Mouse (Mus musculus) layer of hippocampus, adult 2 months (tissue): ENCODE measurements around the gene Slc1a2. TPM values are rescaled to one million over a fixed set of nuclear protein-coding genes. Genes with fewer than 3 reads are reported as not detected.

ENCODE experiments used
- DNase-seq, 2 experiments: peaks; one replicate each; pipeline ENCODE4 v3.0.0; 2022; ENCODE audit warnings: low spot score in 2 of 2
- H3K27ac ChIP-seq: fragments of 200-600 bp; 2 replicates; pipeline ENCODE4 v1.8.1; 2022
- H3K4me3 ChIP-seq: fragments of 200-600 bp; 2 replicates; pipeline ENCODE4 v1.8.1; 2022; ENCODE audit warnings: mild to moderate bottlenecking
- CTCF ChIP-seq: fragments of 200-600 bp; conservative IDR thresholded peaks from 2 replicates; pipeline ENCODE4 v1.8.1; 2022; ENCODE audit warnings: antibody characterized with exemption, mild to moderate bottlenecking, moderate library complexity
- total RNA-seq, 2 experiments: library from RNA; stranded (reverse); gene quantifications; 2 replicates each; pipeline ENCODE4 v1.2.3; 2021

Slc1a2 gene
- total RNA-seq, 2 experiments from 2014 or later, result 1,761 to 1,800 TPM

- TF ChIP-seq CTCF, result no peak
- Histone ChIP-seq H3K4me3 (no peak overlapping the region), H3K27ac (peak overlapping the region; percentile 56)
- no peak for DNase-seq
Observed at GRCm38 (mm10) chr2:102760284-102761072, 102.0 kb downstream of the Slc1a2 start.

- DNase-seq, result no peak
- Histone ChIP-seq H3K4me3 (no peak overlapping the region), H3K27ac (peak overlapping the region; percentile 54)
- TF ChIP-seq CTCF, result no peak
Observed at GRCm38 (mm10) chr2:102763176-102763575, 104.7 kb downstream of the Slc1a2 start.

- Histone ChIP-seq H3K4me3 (no peak overlapping the region), H3K27ac (peak overlapping the region; percentile 43; the same call in 1 of the 2 replicates)
- TF ChIP-seq CTCF, result no peak
- no peak for DNase-seq
Observed at GRCm38 (mm10) chr2:102763991-102764390, 105.5 kb downstream of the Slc1a2 start.

- no peak for DNase-seq
- Histone ChIP-seq H3K4me3 (no peak overlapping the region), H3K27ac (no peak overlapping the region)
- no peak for TF ChIP-seq CTCF
Observed at GRCm38 (mm10) chr2:102764602-102765374, 106.3 kb downstream of the Slc1a2 start.

GRCm38 (mm10) chr2:102768267-102768666 is 109.8 kb downstream of the Slc1a2 start:
- peak overlapping the region; percentile 28; the same call in 1 of the 2 replicates for H3K27ac ChIP-seq
- TF ChIP-seq CTCF, result no peak
- no peak overlapping the region for H3K4me3 ChIP-seq
- DNase-seq, result no peak

- H3K4me3 ChIP-seq, result no peak overlapping the region
- no peak for DNase-seq
- no peak for TF ChIP-seq CTCF
- H3K27ac ChIP-seq, result peak overlapping the region; percentile 14; the same call in 1 of the 2 replicates
Observed at GRCm38 (mm10) chr2:102771304-102771703, 112.8 kb downstream of the Slc1a2 start.

- TF ChIP-seq CTCF, result no peak
- 0 out of 2 replicates have a peak overlapping the region, but pooled peaks have one; percentile 23 for H3K27ac ChIP-seq
- H3K4me3 ChIP-seq, result no peak overlapping the region
- no peak for DNase-seq
Observed at GRCm38 (mm10) chr2:102772276-102772675, 113.8 kb downstream of the Slc1a2 start.

GRCm38 (mm10) chr2:102774700-102775099 is 116.2 kb downstream of the Slc1a2 start:
- Histone ChIP-seq H3K4me3 (no peak overlapping the region), H3K27ac (peak overlapping the region; percentile 32; the same call in 1 of the 2 replicates)
- DNase-seq, result no peak
- no peak for TF ChIP-seq CTCF

GRCm38 (mm10) chr2:102775561-102775960 is 117.1 kb downstream of the Slc1a2 start:
- TF ChIP-seq CTCF, result no peak
- H3K4me3 ChIP-seq, result no peak overlapping the region
- no peak overlapping the region for H3K27ac ChIP-seq
- DNase-seq, result no peak

GRCm38 (mm10) chr2:102778208-102778607 is 119.7 kb downstream of the Slc1a2 start:
- no peak overlapping the region for H3K27ac ChIP-seq
- no peak for TF ChIP-seq CTCF
- H3K4me3 ChIP-seq, result no peak overlapping the region
- no peak for DNase-seq

- peak overlapping the region; percentile 6; the same call in 1 of the 2 replicates for H3K27ac ChIP-seq
- no peak for TF ChIP-seq CTCF
- no peak overlapping the region for H3K4me3 ChIP-seq
- no peak for DNase-seq
Observed at GRCm38 (mm10) chr2:102782751-102783150, 124.3 kb downstream of the Slc1a2 start.

- DNase-seq, result no peak
- no peak for TF ChIP-seq CTCF
- Histone ChIP-seq H3K27ac (peak overlapping the region; percentile 57), H3K4me3 (no peak overlapping the region)
Observed at GRCm38 (mm10) chr2:102785696-102786095, 127.2 kb downstream of the Slc1a2 start.

GRCm38 (mm10) chr2:102791641-102792040 is 133.2 kb downstream of the Slc1a2 start:
- H3K27ac ChIP-seq, result no peak overlapping the region
- no peak overlapping the region for H3K4me3 ChIP-seq
- no peak for DNase-seq
- no peak for TF ChIP-seq CTCF
